Mouse (Mus musculus) neural tube, embryonic 13.5 days (tissue): ENCODE results near the gene Wfs1. TPM values are rescaled to one million over a fixed set of nuclear protein-coding genes. Genes with fewer than 3 reads are reported as not detected.
"Not testable (repeated sequence)": the region's sequence is repeated elsewhere in the genome, so short reads cannot be mapped to it uniquely, and the experiment has no call there.

ENCODE experiments used
- ATAC-seq: fragments of 200-750 bp; cut with Nextera tagmentation; 2 replicates; pipeline ENCODE4 v1.8.0; 2017; ENCODE audit warnings: low read depth, mild to moderate bottlenecking, moderate TSS enrichment, moderate library complexity
- H3K27ac ChIP-seq: fragments of 300-500 bp; sonication (generic); replicated peaks from 2 replicates; pipeline ENCODE4 v1.5.1; 2015; ENCODE audit warnings: moderate library complexity, mild to moderate bottlenecking, inconsistent platforms
- H3K27me3 ChIP-seq: fragments of 300-500 bp; sonication (generic); 2 replicates; pipeline ENCODE4 v1.6.1; 2015; ENCODE audit warnings: mild to moderate bottlenecking, inconsistent platforms
- H3K36me3 ChIP-seq: fragments of 300-500 bp; sonication (generic); 2 replicates; pipeline ENCODE4 v1.6.1; 2015; ENCODE audit warnings: mild to moderate bottlenecking, inconsistent platforms
- H3K4me1 ChIP-seq: fragments of 300-500 bp; sonication (generic); replicated peaks from 2 replicates; pipeline ENCODE4 v1.6.1; 2015; ENCODE audit warnings: inconsistent platforms
- H3K4me2 ChIP-seq: fragments of 300-500 bp; sonication (generic); 2 replicates; pipeline ENCODE4 v1.6.1; 2015; ENCODE audit warnings: inconsistent platforms, mild to moderate bottlenecking, moderate library complexity
- H3K4me3 ChIP-seq: fragments of 300-500 bp; sonication (generic); 2 replicates; pipeline ENCODE4 v1.5.1; 2015; ENCODE audit warnings: mild to moderate bottlenecking, inconsistent platforms
- H3K9ac ChIP-seq: fragments of 300-500 bp; sonication (generic); 2 replicates; pipeline ENCODE4 v1.6.1; 2015; ENCODE audit warnings: moderate library complexity, mild to moderate bottlenecking, inconsistent platforms
- H3K9me3 ChIP-seq: fragments of 300-500 bp; sonication (generic); 2 replicates; pipeline ENCODE4 v1.6.1; 2016; ENCODE audit warnings: inconsistent platforms
- WGBS: fragments of 180-500 bp; shearing (Covaris S2); methylation state at CpG from one replicate; pipeline ENCODE4 v1.1.7; 2015; 5-methylcytosine and 5-hydroxymethylcytosine counted together
- polyA plus RNA-seq: library from polyadenylated mRNA; unstranded; fragments of >200 nt; fragmentation: Nextera tagmentation; extraction: Ambion mirVana; gene quantifications from 2 replicates; pipeline ENCODE4 v1.2.1, GENCODE M21; 2015

Wfs1 gene
- polyA plus RNA-seq, 1 experiment from 2014 or later = 8.4 TPM

GRCm38 (mm10) chr5:37010666-37011317 is 21.8 kb upstream of the Wfs1 start:
- no peak for ATAC-seq
- 76% methylated on average over 10 of the region's 10 CpGs for WGBS
- Histone ChIP-seq H3K9me3 (0 out of 2 replicates have a peak, but pooled peaks cover 6% of the 10 kb centered on the region), H3K36me3 (no peaks in the 10 kb centered on the region), H3K27ac (peak overlapping the region; percentile 47; the same call in 1 of the 2 replicates), H3K4me3 (no peak overlapping the region), H3K4me2 (no peak overlapping the region), H3K9ac (no peak overlapping the region), H3K4me1 (peaks cover 4% of the 10 kb centered on the region; the same call in 1 of the 2 replicates), H3K27me3 (peaks cover 15% of the 10 kb centered on the region; the same call in 1 of the 2 replicates)

- not testable (repeated sequence) for H3K27me3 ChIP-seq, H3K27ac ChIP-seq, ATAC-seq, H3K9me3 ChIP-seq, H3K4me1 ChIP-seq, H3K9ac ChIP-seq, H3K4me3 ChIP-seq, H3K4me2 ChIP-seq, H3K36me3 ChIP-seq
- 32% methylated on average over 13 of the region's 13 CpGs for WGBS
Observed at GRCm38 (mm10) chr5:37009761-37010160, 20.8 kb upstream of the Wfs1 start.

GRCm38 (mm10) chr5:37002001-37002400 is 13.0 kb upstream of the Wfs1 start:
- 51% methylated on average over 2 of the region's 2 CpGs for WGBS

GRCm38 (mm10) chr5:37001002-37001401 is 12.0 kb upstream of the Wfs1 start:
- 86% methylated on average over 9 of the region's 9 CpGs for WGBS
- no peak overlapping the region for H3K4me3 ChIP-seq
- H3K27me3 ChIP-seq = no peaks in the 10 kb centered on the region
- no peaks in the 10 kb centered on the region for H3K4me1 ChIP-seq
- no peaks in the 10 kb centered on the region for H3K36me3 ChIP-seq
- no peak overlapping the region for H3K4me2 ChIP-seq
- no peak for ATAC-seq
- H3K27ac ChIP-seq = no peak overlapping the region
- no peak overlapping the region for H3K9ac ChIP-seq
- no peaks in the 10 kb centered on the region for H3K9me3 ChIP-seq

More at GRCm38 (mm10) chr5:37002001-37002400, 13.0 kb upstream of the Wfs1 start:
- Histone ChIP-seq H3K27me3 (no peaks in the 10 kb centered on the region), H3K4me1 (no peaks in the 10 kb centered on the region), H3K27ac (no peak overlapping the region), H3K9me3 (no peaks in the 10 kb centered on the region), H3K4me3 (no peak overlapping the region), H3K36me3 (no peaks in the 10 kb centered on the region), H3K9ac (no peak overlapping the region), H3K4me2 (no peak overlapping the region)
- no peak for ATAC-seq

GRCm38 (mm10) chr5:36997996-36998395 is 9.0 kb upstream of the Wfs1 start:
- 55% methylated on average over 5 of the region's 5 CpGs for WGBS
- Histone ChIP-seq H3K9me3 (no peaks in the 10 kb centered on the region), H3K36me3 (no peaks in the 10 kb centered on the region), H3K4me2 (no peak overlapping the region), H3K27me3 (no peaks in the 10 kb centered on the region), H3K27ac (no peak overlapping the region), H3K4me1 (no peaks in the 10 kb centered on the region), H3K4me3 (no peak overlapping the region), H3K9ac (no peak overlapping the region)
- ATAC-seq = no peak

- no peaks in the 10 kb centered on the region for H3K27me3 ChIP-seq
- no peak overlapping the region for H3K9ac ChIP-seq
- no peak overlapping the region for H3K4me2 ChIP-seq
- no peak overlapping the region for H3K27ac ChIP-seq
- no peak overlapping the region for H3K4me3 ChIP-seq
- no peaks in the 10 kb centered on the region for H3K9me3 ChIP-seq
- no peaks in the 10 kb centered on the region for H3K4me1 ChIP-seq
- WGBS = 89% methylated on average over 14 of the region's 14 CpGs
- no peak for ATAC-seq
- H3K36me3 ChIP-seq = no peaks in the 10 kb centered on the region
Observed at GRCm38 (mm10) chr5:36996410-36996809, 7.4 kb upstream of the Wfs1 start.

- Histone ChIP-seq H3K36me3 (no peaks in the 10 kb centered on the region), H3K9ac (no peak overlapping the region), H3K27ac (no peak overlapping the region), H3K27me3 (no peaks in the 10 kb centered on the region), H3K4me2 (no peak overlapping the region), H3K4me1 (peaks cover 17% of the 10 kb centered on the region), H3K4me3 (no peak overlapping the region), H3K9me3 (no peaks in the 10 kb centered on the region)
- WGBS = 66% methylated on average over 3 of the region's 3 CpGs
- ATAC-seq = no peak
Observed at GRCm38 (mm10) chr5:36990631-36991350, 1.8 kb upstream of the Wfs1 start.

GRCm38 (mm10) chr5:36990196-36990595 is 1.2 kb upstream of the Wfs1 start:
- Histone ChIP-seq H3K4me3 (no peak overlapping the region), H3K9me3 (no peaks in the 10 kb centered on the region), H3K27me3 (no peaks in the 10 kb centered on the region), H3K36me3 (no peaks in the 10 kb centered on the region), H3K27ac (no peak overlapping the region), H3K9ac (no peak overlapping the region), H3K4me2 (no peak overlapping the region), H3K4me1 (peaks cover 17% of the 10 kb centered on the region)
- no peak for ATAC-seq
- WGBS = 27% methylated on average over 3 of the region's 3 CpGs

- peak overlapping the region; percentile 96 for H3K4me2 ChIP-seq
- H3K4me1 ChIP-seq = peaks cover 17% of the 10 kb centered on the region
- H3K36me3 ChIP-seq = no peaks in the 10 kb centered on the region
- 6% methylated on average over 3 of the region's 3 CpGs for WGBS
- no peak overlapping the region for H3K27ac ChIP-seq
- H3K4me3 ChIP-seq = peak overlapping the region; percentile 64
- no peak; the same call in 1 of the 2 replicates for ATAC-seq
- H3K9ac ChIP-seq = no peak overlapping the region; the same call in 1 of the 2 replicates
- H3K27me3 ChIP-seq = no peaks in the 10 kb centered on the region
- H3K9me3 ChIP-seq = no peaks in the 10 kb centered on the region
Observed at GRCm38 (mm10) chr5:36989625-36989977, 596 bp upstream of the Wfs1 start.

- Histone ChIP-seq H3K4me3 (peak overlapping the region; percentile 64), H3K4me1 (peaks cover 17% of the 10 kb centered on the region), H3K9me3 (no peaks in the 10 kb centered on the region), H3K36me3 (no peaks in the 10 kb centered on the region), H3K27ac (0 out of 2 replicates have a peak overlapping the region, but pooled peaks have one; percentile 62), H3K27me3 (no peaks in the 10 kb centered on the region), H3K9ac (peak overlapping the region; percentile 77), H3K4me2 (peak overlapping the region; percentile 96)
- peak; percentile 72 for ATAC-seq
- WGBS = 12% methylated on average over 24 of the region's 24 CpGs
Observed at GRCm38 (mm10) chr5:36988124-36988780, 753 bp downstream of the Wfs1 start.

GRCm38 (mm10) chr5:36986617-36987016 is 2.4 kb downstream of the Wfs1 start:
- Histone ChIP-seq H3K9me3 (no peaks in the 10 kb centered on the region), H3K9ac (no peak overlapping the region), H3K36me3 (no peaks in the 10 kb centered on the region), H3K4me1 (peaks cover 21% of the 10 kb centered on the region), H3K27me3 (no peaks in the 10 kb centered on the region), H3K4me3 (no peak overlapping the region), H3K27ac (no peak overlapping the region), H3K4me2 (no peak overlapping the region)
- WGBS = 85% methylated on average over 1 of the region's 1 CpGs
- ATAC-seq = no peak

GRCm38 (mm10) chr5:36982271-36982670 is 6.7 kb downstream of the Wfs1 start:
- Histone ChIP-seq H3K9ac (no peak overlapping the region), H3K4me2 (no peak overlapping the region), H3K36me3 (no peaks in the 10 kb centered on the region), H3K4me3 (no peak overlapping the region), H3K27me3 (no peaks in the 10 kb centered on the region), H3K27ac (no peak overlapping the region), H3K9me3 (no peaks in the 10 kb centered on the region), H3K4me1 (0 out of 2 replicates have a peak, but pooled peaks cover 3% of the 10 kb centered on the region)
- WGBS = 82% methylated on average over 4 of the region's 4 CpGs
- no peak for ATAC-seq
